Mouse (Mus musculus) MEL (cell line): ENCODE data around the gene Klf1.

ENCODE experiments used
- CTCF ChIP-seq, 3 experiments: IDR thresholded peaks in 2 of 3; conservative IDR thresholded peaks in 1 of 3; 2 replicates each; pipeline ENCODE4 v1.5.1; 2011 to 2012; ENCODE audit warnings: low read length in 3 of 3, low read depth in 2 of 3, mild to moderate bottlenecking in 2 of 3, improper control_type of control experiment in 1 of 3, inconsistent platforms in 1 of 3, mixed read lengths in 1 of 3, moderate library complexity in 1 of 3; ENCODE audit not compliant: control insufficient read depth in 1 of 3, insufficient read depth in 1 of 3, poor library complexity in 1 of 3, severe bottlenecking in 1 of 3
- EP300 ChIP-seq, 2 experiments: IDR thresholded peaks; 2 replicates each; pipeline ENCODE4 v1.6.1; 2011; ENCODE audit warnings: improper control_type of control experiment in 2 of 2, low read length in 2 of 2, low read depth in 1 of 2, mild to moderate bottlenecking in 1 of 2
- GABPA ChIP-seq: IDR thresholded peaks from 2 replicates; pipeline ENCODE4 v1.6.1; 2012; ENCODE audit warnings: low read depth, mild to moderate bottlenecking, inconsistent platforms, low read length, improper control_type of control experiment, moderate library complexity
- GATA1 ChIP-seq: IDR thresholded peaks from 2 replicates; pipeline ENCODE4 v1.6.1; 2011; ENCODE audit warnings: low read depth, low read length, improper control_type of control experiment
- HCFC1 ChIP-seq: IDR thresholded peaks from 2 replicates; pipeline ENCODE4 v1.6.1; 2012; ENCODE audit warnings: low read depth, mild to moderate bottlenecking, inconsistent platforms, low read length, improper control_type of control experiment, moderate library complexity
- KAT2A ChIP-seq: conservative IDR thresholded peaks from 2 replicates; pipeline ENCODE4 v1.6.1; 2012; ENCODE audit warnings: low read depth, low read length, improper control_type of control experiment, inconsistent platforms
- MAX ChIP-seq: IDR thresholded peaks from 2 replicates; pipeline ENCODE4 v1.6.1; 2011; ENCODE audit warnings: low read length, improper control_type of control experiment
- MYC ChIP-seq: IDR thresholded peaks from 2 replicates; pipeline ENCODE4 v1.6.1; 2011; ENCODE audit warnings: low read depth, mild to moderate bottlenecking, low read length, improper control_type of control experiment, moderate library complexity
- NELFE ChIP-seq: IDR thresholded peaks from 2 replicates; pipeline ENCODE4 v1.6.1; 2011; ENCODE audit warnings: low read depth, low read length, improper control_type of control experiment
- POLR2A ChIP-seq, 2 experiments: IDR thresholded peaks; 2 replicates each; pipeline ENCODE4 v1.6.1; 2011 to 2012; ENCODE audit warnings: low read length in 2 of 2, mild to moderate bottlenecking in 2 of 2, control low read depth in 1 of 2, improper control_type of control experiment in 1 of 2, low read depth in 1 of 2, moderate library complexity in 1 of 2; ENCODE audit not compliant: control insufficient read depth in 1 of 2, insufficient read depth in 1 of 2, poor library complexity in 1 of 2
- POLR2AphosphoS5 ChIP-seq: IDR thresholded peaks from 2 replicates; pipeline ENCODE4 v1.6.1; 2012; ENCODE audit warnings: low read depth, borderline replicate concordance, mild to moderate bottlenecking, inconsistent platforms, low read length, moderate library complexity, mixed read lengths
- TCF12 ChIP-seq: IDR thresholded peaks from 2 replicates; pipeline ENCODE4 v1.6.1; 2014; ENCODE audit warnings: low read depth, mild to moderate bottlenecking, inconsistent platforms, low read length, improper control_type of control experiment, moderate library complexity
- USF1 ChIP-seq: IDR thresholded peaks from 2 replicates; pipeline ENCODE4 v1.6.1; 2014; ENCODE audit warnings: low read depth, mild to moderate bottlenecking, inconsistent platforms, low read length, improper control_type of control experiment, moderate library complexity
- ZC3H11A ChIP-seq: IDR thresholded peaks from 2 replicates; pipeline ENCODE4 v1.6.1; 2012; ENCODE audit warnings: low read depth, mild to moderate bottlenecking, inconsistent platforms, low read length, improper control_type of control experiment

DNA sequence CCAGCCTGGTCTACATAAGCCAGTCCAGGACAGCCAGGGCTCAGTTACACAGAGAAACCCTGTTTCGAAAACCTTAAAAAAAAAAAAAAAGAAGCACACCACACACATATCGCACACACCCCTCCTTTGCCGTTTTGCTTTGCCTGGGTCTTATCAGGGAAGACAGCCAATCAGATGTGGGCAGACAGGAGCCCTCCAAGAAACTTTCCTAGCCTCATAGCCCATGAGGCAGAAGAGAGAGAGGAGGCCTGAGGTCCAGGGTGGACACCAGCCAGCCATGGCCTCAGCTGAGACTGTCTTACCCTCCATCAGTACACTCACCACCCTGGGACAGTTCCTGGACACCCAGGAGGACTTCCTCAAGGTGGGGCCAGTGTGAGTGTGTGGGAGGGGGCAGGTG lies at the start of gene Klf1:
- peak; percentile 99 for TF ChIP-seq POLR2A (IDR thresholded peaks at IDR 0.05; ENCODE audit: control insufficient read depth in 1 of 2, insufficient read depth in 1 of 2, low read depth in 1 of 2, low read length in 2 of 2, poor library complexity in 1 of 2)
- TF ChIP-seq EP300 (IDR thresholded peaks at IDR 0.05; ENCODE audit: low read depth in 1 of 2, low read length in 2 of 2), result peak; percentile 84 to 88
- TF ChIP-seq POLR2AphosphoS5, result 0 out of 2 replicates have a peak, but pooled peaks have one; percentile 86
- peak; percentile 93 for TF ChIP-seq TCF12
- TF ChIP-seq NELFE, result peak; percentile 99
- TF ChIP-seq CTCF (IDR thresholded peaks at IDR 0.05 in 2 of 3, conservative IDR thresholded peaks at IDR 0.05 in 1 of 3; ENCODE audit: control insufficient read depth in 1 of 3, insufficient read depth in 1 of 3, low read depth in 2 of 3, low read length in 3 of 3, poor library complexity in 1 of 3, severe bottlenecking in 1 of 3), result no peak
- TF ChIP-seq HCFC1, result peak; percentile 68
- peak; percentile 93 for TF ChIP-seq GATA1
- peak; percentile 54; the same call in 1 of the 2 replicates for TF ChIP-seq USF1
- TF ChIP-seq MYC, result peak; percentile 86; the same call in 1 of the 2 replicates
- TF ChIP-seq ZC3H11A, result no peak
- peak; percentile 84 for TF ChIP-seq MAX
- TF ChIP-seq GABPA, result no peak
- peak; percentile 53 for TF ChIP-seq KAT2A
